Mouse (Mus musculus): Measurements from ENCODE around the gene Mical3. TPM values are rescaled to one million over a fixed set of nuclear protein-coding genes. Genes with fewer than 3 reads are reported as not detected.
A peak's percentile ranks its signal among the peaks of the same experiment; 100 is the strongest.
"Not testable (repeated sequence)": the region's sequence is repeated elsewhere in the genome, so short reads cannot be mapped to it uniquely, and the experiment has no call there.

The Mical3 gene
- polyA plus RNA-seq, 2 experiments from 2014 or later, result 7.1 to 9.1 TPM

GRCm38 (mm10) chr6:120926880-120927279 lies 203.9 kb downstream of the Mical3 start:
- ATAC-seq, result no peak

GRCm38 (mm10) chr6:120924791-120925321 lies 205.9 kb downstream of the Mical3 start:
- ATAC-seq, result not testable (repeated sequence)

GRCm38 (mm10) chr6:120917975-120918374 lies 212.8 kb downstream of the Mical3 start:
- ATAC-seq, result no peak

- ATAC-seq, result peak; percentile 4
Observed at GRCm38 (mm10) chr6:120916972-120917881, 213.6 kb downstream of the Mical3 start.

DNA sequence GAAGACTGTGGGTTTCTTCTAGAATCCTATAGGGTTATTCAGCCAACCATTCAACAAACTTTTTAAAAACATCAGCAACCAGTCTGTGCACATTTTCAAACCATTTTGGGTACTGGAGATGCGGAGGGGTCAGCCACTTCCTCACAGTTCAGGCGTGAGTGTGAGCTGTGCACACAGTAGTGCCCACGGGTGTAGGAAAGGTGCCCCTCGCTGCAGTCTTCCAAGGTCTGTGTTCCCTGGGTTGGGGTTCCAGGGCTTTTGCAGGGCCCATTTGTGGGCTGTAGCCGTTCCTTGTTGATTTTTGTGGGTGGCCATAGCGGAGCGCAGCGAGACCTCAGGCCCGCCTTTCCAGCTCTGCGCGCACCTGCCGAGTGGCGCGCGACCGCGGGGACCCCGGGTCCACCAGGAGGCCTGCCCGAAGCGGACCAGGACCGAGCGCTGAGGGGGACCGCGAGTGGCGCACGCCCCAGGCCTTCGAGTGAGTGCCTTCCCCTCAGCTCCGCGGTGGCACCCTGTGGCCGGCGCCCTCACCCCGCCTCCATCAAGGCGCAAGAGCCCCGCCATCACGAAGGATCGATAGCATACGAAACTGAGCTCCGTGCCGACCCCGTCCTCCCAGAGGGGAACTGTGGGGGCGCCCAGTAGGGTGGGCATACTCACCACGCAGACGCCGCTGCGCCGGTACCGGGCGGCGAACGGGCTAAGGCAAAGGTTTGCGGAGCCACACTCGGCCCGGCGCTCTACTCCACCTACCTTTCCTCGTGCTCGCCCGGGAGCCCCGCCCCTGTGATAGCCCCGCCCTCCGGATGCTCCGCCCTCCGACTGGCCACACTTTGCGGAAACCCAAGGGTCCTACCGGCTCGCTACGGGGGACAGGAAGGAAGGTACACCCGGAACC lies 214.5 kb downstream of the Mical3 start, which contains the start of gene Bid:
Bid (minus strand) TSS at position 780 of the 898 bp plus-strand sequence.
- ATAC-seq, result peak; percentile 81

DNA sequence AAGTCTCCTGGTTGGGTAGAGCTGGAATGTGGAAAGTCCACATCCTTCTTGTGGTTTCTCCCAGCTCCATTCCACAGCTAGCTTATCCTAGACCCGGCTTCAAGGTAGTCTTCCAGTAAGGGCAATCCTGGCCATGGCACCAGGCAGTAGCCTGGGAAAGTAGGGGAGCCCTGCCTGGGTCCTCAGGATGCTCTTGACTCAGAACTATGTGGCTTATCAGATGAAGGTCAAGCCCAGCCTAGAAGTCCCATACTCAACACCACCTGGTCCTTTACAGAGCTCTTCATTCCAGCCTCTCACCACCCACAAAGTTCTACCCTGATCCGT lies 215.2 kb downstream of the Mical3 start:
- no peak for ATAC-seq

GRCm38 (mm10) chr6:120914911-120915648 lies 215.7 kb downstream of the Mical3 start:
- peak; percentile 37 for ATAC-seq

DNA sequence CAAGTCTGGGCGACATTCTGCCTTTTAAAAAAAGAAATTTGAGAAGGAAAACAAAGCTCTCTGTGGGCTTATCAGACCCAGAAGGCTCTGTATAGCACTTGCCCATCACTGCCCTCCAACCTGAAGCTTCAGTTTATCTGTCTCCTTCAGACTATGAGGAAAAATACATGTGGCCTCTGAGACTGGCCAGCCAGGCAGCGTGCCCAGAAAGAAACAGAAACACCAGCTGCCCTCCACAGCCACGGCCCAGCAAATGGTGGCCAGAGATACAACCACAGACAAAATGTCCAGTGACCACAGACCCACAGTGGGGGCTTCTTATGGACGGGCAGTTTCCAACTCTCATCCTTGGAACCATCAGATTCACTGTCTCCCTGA lies 216.3 kb downstream of the Mical3 start:
- no peak for ATAC-seq

DNA sequence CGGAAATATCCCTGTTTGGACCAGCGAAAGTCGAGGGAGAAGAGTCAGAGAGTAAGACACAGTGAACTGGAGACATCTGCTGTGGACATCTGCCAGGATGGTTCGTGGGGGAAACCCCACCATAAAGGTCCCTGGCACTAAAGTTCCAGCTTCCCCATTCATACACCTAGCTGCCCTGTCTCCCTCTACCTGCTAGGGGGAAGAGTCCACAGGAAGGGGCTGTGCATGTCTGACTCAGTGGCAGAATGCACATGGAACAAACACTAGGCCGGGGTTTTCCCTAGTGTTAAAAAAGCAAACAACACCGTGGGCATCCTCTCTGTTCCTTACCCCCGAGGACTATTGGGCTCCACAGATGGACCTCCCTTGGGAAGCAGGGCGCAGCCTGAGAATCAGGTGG lies 217.0 kb downstream of the Mical3 start:
- peak; percentile 26 for ATAC-seq

DNA sequence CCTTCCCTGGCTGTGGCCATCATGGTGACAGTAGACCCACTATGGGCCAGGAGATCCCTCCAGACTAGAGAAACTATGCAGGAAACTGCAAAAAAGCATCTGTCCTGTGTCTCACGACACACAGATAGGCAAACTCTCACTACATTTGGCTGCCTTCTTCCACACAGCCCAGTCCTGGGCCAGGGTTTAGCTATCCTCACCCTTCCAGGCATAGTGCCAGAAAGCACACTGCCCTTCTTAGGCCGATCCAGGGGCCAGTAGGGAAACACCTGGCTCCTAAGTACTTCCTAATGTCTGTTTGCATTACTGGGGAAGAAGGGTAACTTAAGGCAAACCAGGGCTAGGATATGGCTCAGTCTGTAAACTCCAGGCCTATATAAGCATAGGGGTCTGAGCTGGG lies 217.9 kb downstream of the Mical3 start:
- ATAC-seq, result no peak

DNA sequence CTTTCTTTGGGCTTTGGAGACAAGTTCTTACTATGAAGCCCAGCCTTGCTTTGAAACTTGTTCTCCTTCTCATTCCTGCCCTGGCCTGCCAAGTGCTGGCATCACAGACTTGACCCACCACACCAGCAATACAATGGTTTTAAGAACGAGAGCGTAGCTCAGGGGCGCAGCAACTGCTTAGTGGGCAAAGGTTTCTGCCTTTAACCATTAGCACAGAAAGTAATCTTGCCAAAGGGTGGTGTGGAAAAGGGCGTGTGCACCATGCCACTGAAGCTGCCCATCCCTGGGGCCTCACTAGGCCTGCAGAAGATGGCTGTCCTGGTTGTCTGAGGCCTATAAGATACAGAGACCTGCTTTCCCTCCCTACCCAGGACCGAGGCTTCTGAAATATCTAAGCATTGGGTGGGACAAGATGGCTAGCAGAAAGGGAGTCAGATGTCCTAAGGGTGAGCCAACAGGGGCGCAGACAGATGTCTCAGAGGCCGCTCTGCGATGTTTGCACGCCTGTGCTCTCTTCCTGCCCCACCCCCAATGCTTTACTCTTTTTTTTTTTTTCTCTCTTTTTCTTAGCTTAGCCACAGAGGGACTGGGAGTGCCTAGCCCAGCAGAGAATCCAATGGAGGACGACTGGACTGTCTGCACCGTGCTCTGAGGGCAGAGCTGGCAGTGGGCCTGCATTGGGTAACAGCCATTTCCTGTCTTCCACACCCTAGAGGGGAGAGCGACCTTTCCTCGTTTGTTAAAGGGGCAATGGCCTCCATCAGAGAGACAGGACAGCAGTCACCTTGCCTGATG lies 219.4 kb downstream of the Mical3 start:
- ATAC-seq, result no peak

DNA sequence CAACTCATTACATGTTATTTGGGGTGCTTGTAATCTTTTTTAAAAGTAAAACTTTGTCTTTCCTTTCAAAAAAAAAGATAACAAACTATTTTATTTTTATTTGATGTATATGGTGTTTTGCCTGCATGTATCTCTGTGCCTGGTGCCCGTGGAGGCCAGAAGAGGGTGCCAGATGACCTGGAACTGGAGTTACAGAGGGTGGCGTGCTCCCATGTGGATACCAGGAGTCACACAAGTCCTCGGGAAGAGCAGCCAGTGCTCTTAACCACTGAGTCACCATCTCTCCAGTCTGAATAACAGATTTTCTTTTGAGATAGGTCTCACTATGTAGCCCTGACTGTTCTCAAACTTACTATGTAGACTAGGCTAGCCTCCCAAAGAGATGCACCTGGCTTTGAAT lies 221.3 kb downstream of the Mical3 start:
- ATAC-seq, result no peak

DNA sequence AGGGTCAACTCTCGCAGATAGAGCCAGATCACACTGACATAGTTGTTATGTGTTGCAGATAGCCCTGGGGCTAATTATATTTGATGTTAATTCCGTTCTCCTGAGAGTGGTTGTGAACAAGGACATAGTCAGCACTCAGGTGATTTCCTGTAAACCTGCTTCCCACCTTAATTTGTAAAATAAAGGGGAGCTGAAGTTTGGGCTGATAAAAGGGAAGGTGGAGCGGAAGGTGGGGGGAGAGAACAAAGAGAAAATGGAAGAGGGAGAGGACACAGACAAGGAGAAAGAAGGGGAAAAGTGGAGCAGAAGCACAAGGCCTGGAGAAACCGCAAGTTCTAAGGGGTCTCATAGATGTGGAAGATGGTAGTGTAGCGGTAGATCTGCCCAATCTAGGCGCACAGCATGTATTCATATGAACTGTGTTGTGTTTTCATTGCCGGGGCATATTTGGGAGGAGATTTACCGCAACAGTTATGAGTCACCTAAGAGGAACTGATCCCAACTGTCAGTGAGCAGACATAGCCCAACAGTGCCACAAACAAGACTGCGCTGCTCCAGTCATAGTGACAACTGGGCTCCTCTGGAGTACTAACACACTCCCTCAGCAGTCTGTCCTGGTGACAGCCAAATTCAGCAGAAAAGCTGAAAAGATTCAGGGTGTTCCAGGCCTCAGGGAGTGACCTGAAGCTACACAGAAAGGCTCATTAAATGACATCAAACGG lies 222.8 kb downstream of the Mical3 start:
- ATAC-seq, result not testable (repeated sequence)

GRCm38 (mm10) chr6:120906521-120906920 lies 224.3 kb downstream of the Mical3 start:
- no peak for ATAC-seq

- no peak for ATAC-seq
Observed at GRCm38 (mm10) chr6:120905111-120905510, 225.7 kb downstream of the Mical3 start.

- no peak for ATAC-seq
Observed at GRCm38 (mm10) chr6:120903961-120904360, 226.8 kb downstream of the Mical3 start.

DNA sequence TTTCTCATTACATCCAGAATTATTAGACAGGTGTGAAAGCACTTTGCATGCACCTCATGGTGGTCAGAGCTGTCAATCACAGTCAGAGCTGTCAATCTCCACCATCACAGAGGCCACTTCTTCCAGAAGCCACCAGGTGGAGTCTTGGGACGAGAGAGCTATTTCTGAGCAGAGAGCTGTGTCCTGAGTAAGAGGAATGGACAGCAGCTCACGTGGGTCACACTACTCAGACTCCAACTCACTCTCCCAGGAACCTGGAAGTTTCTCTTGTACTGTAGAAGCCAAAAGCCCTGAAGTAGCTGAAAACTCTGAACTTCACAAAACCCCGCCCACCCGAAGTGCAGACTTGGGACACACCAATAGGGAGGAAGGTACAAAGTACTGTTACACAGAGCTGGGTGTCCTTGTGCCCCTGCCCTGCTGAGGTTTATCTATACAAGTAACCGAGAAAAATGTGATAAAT lies 227.3 kb downstream of the Mical3 start:
- ATAC-seq, result peak; percentile 54

- no peak for ATAC-seq
Observed at GRCm38 (mm10) chr6:120901776-120902645, 228.8 kb downstream of the Mical3 start.

DNA sequence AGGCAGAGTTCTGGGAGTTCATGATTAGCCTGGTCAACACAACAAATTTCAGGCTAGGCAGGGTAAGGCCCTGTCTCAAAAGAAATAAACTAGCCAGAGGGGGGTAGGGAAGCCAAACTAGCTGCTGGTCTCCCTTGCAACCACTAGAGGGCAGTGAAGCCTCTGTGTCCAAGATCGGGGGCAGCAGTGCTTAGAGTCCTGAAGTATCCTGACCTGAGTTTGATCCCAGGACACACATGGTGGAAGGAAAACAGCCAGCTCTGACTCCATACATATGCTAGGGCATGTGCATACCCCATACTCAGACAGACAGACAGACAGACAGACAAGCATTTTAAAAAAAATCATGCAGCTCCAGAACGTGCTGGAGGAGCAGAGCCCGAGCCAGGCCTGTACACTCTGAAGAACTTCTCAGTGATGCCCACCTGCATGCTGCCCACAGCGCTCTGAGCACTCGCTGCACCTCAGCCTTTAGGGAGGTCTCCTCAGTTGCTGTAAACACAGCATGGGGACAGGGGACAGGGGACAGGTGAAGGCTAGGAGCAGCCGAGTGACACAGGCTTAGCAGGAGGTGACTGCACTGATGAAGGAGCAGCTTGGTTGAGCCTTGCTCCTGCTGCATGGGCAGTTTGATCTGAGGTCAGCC lies 232.5 kb downstream of the Mical3 start:
- ATAC-seq, result peak; percentile 66

Measured in activated CD4-positive, CD25-positive, alpha-beta regulatory T cell, adult 4 months (primary cell).